Mouse (Mus musculus) MEL (cell line): ENCODE measurements around the gene Rnps1.
A peak's percentile ranks its signal among the peaks of the same experiment; 100 is the strongest.

Source experiments
- CTCF ChIP-seq, 3 experiments: IDR thresholded peaks in 2 of 3; conservative IDR thresholded peaks in 1 of 3; 2 replicates each; pipeline ENCODE4 v1.5.1; 2011 to 2012; ENCODE audit warnings: low read length in 3 of 3, low read depth in 2 of 3, mild to moderate bottlenecking in 2 of 3, improper control_type of control experiment in 1 of 3, inconsistent platforms in 1 of 3, mixed read lengths in 1 of 3, moderate library complexity in 1 of 3; ENCODE audit not compliant: control insufficient read depth in 1 of 3, insufficient read depth in 1 of 3, poor library complexity in 1 of 3, severe bottlenecking in 1 of 3
- GATA1 ChIP-seq: IDR thresholded peaks from 2 replicates; pipeline ENCODE4 v1.6.1; 2011; ENCODE audit warnings: low read depth, low read length, improper control_type of control experiment
- MAX ChIP-seq: IDR thresholded peaks from 2 replicates; pipeline ENCODE4 v1.6.1; 2011; ENCODE audit warnings: low read length, improper control_type of control experiment
- MXI1 ChIP-seq: IDR thresholded peaks from 2 replicates; pipeline ENCODE4 v1.6.1; 2011; ENCODE audit warnings: mild to moderate bottlenecking, low read depth, low read length, improper control_type of control experiment
- POLR2A ChIP-seq, 2 experiments: IDR thresholded peaks; 2 replicates each; pipeline ENCODE4 v1.6.1; 2011 to 2012; ENCODE audit warnings: low read length in 2 of 2, mild to moderate bottlenecking in 2 of 2, control low read depth in 1 of 2, improper control_type of control experiment in 1 of 2, low read depth in 1 of 2, moderate library complexity in 1 of 2; ENCODE audit not compliant: control insufficient read depth in 1 of 2, insufficient read depth in 1 of 2, poor library complexity in 1 of 2
- SIN3A ChIP-seq: IDR thresholded peaks from 2 replicates; pipeline ENCODE4 v1.6.1; 2012; ENCODE audit warnings: low read length, improper control_type of control experiment, inconsistent platforms
- TAL1 ChIP-seq: IDR thresholded peaks from 2 replicates; pipeline ENCODE4 v1.6.1; 2012; ENCODE audit warnings: mild to moderate bottlenecking, inconsistent platforms, low read length, moderate library complexity, mixed read lengths

DNA sequence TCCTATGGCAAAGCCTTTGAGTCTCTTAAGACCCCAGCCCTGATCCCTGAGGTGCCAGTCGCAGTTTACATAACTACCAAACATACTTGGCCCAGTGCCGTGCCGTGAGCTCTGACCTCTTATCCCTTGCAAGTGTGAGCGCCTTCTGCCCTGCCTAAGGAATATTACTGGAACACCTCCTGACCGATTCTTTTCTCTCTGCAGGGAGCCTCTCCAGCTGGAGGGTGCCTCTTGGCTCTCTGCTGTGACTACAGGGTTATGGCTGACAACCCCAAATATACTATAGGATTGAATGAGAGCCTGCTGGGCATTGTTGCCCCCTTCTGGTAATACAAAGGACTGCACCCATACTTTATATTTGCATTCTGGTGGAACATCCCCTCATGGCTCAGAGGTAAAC, 22.7 kb downstream of the Rnps1 start:
- TF ChIP-seq CTCF (IDR thresholded peaks at IDR 0.05 in 2 of 3, conservative IDR thresholded peaks at IDR 0.05 in 1 of 3; ENCODE audit: control insufficient read depth in 1 of 3, insufficient read depth in 1 of 3, low read depth in 2 of 3, low read length in 3 of 3, poor library complexity in 1 of 3, severe bottlenecking in 1 of 3) (peak; percentile 40 to 84 (median 78); a peak in 5 of 6 replicates), MAX (no peak), SIN3A (no peak), POLR2A (IDR thresholded peaks at IDR 0.05; ENCODE audit: control insufficient read depth in 1 of 2, insufficient read depth in 1 of 2, low read depth in 1 of 2, low read length in 2 of 2, poor library complexity in 1 of 2) (no peak), GATA1 (no peak), MXI1 (no peak), TAL1 (no peak)
